Mouse (Mus musculus): ENCODE results near the gene Gm10719. TPM values are rescaled to one million over a fixed set of nuclear protein-coding genes. Genes with fewer than 3 reads are reported as not detected.

Gene Gm10719
- polyA plus RNA-seq, 2 experiments = not detected

Small RNAs within 50 kb of the gene (microRNA-seq; reads per million reads assigned to microRNA genes)
- not detected for gene Mir101c

Other genes starting within 250 kb of the Gm10719 start
- gene Gm10722, start 16.5 kb upstream of the Gm10719 start, polyA plus RNA-seq (2012; rRNA removed) = not detected in 2 replicates
- gene Gm10722, start 16.5 kb upstream of the Gm10719 start, polyA plus RNA-seq (2014; fragmentation: Nextera tagmentation; extraction: Ambion mirVana) = not detected in 2 replicates
- not detected in 2 replicates for gene Gm11168, start 14.1 kb upstream of the Gm10719 start, polyA plus RNA-seq (2012; rRNA removed)
- gene Gm11168, start 14.1 kb upstream of the Gm10719 start, polyA plus RNA-seq (2014; fragmentation: Nextera tagmentation; extraction: Ambion mirVana) = not detected in 2 replicates
- not detected in 2 replicates for gene Gm10721, start 4.3 kb upstream of the Gm10719 start, polyA plus RNA-seq (2012; rRNA removed)
- gene Gm10721, start 4.3 kb upstream of the Gm10719 start, polyA plus RNA-seq (2014; fragmentation: Nextera tagmentation; extraction: Ambion mirVana) = not detected in 2 replicates
- not detected in 2 replicates for gene Gm10720, start 1.8 kb upstream of the Gm10719 start, polyA plus RNA-seq (2012; rRNA removed)
- gene Gm10720, start 1.8 kb upstream of the Gm10719 start, polyA plus RNA-seq (2014; fragmentation: Nextera tagmentation; extraction: Ambion mirVana) = not detected in 2 replicates
- not detected in 2 replicates for gene Gm10718, start 6.1 kb downstream of the Gm10719 start, polyA plus RNA-seq (2012; rRNA removed)
- gene Gm10718, start 6.1 kb downstream of the Gm10719 start, polyA plus RNA-seq (2014; fragmentation: Nextera tagmentation; extraction: Ambion mirVana) = not detected in 2 replicates
- gene Gm10717, start 8.0 kb downstream of the Gm10719 start, polyA plus RNA-seq (2012; rRNA removed) = not detected in 2 replicates
- not detected in 2 replicates for gene Gm10717, start 8.0 kb downstream of the Gm10719 start, polyA plus RNA-seq (2014; fragmentation: Nextera tagmentation; extraction: Ambion mirVana)
- gene Gm17535, start 17.2 kb downstream of the Gm10719 start, polyA plus RNA-seq (2012; rRNA removed) = not detected in 2 replicates
- gene Gm17535, start 17.2 kb downstream of the Gm10719 start, polyA plus RNA-seq (2014; fragmentation: Nextera tagmentation; extraction: Ambion mirVana) = not detected in 2 replicates
- not detected in 2 replicates for gene Gm10715, start 19.5 kb downstream of the Gm10719 start, polyA plus RNA-seq (2012; rRNA removed)
- gene Gm10715, start 19.5 kb downstream of the Gm10719 start, polyA plus RNA-seq (2014; fragmentation: Nextera tagmentation; extraction: Ambion mirVana) = not detected in 2 replicates

Measured in liver, embryonic 14.5 days (tissue).